8 mouse cellular contexts compared by ENCODE assay signal in the genomic region with DNA sequence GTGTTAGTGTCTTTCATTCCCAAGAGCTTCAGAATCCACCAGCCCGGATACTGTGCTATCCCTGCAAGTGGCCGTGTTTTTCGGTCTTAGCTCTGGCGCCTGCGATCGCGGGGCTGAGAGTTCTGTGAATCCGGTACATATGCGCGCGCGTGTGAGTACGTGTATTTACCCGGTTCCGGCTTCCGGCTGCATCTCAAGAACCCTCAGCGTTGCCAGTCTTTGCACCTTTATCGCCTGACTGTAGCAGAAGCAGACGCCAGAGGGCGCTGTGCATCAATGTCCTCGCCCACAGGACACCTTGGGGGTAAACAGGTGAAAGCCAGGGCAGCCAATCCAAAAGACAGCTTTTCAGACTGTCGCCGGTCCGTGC. TPM values are rescaled to one million over a fixed set of nuclear protein-coding genes. Genes with fewer than 3 reads are reported as not detected.
A peak's percentile ranks its signal among the peaks of the same experiment; 100 is the strongest.
DNase-seq lines count a peak whose midpoint lies in the region; ATAC-seq and TF ChIP-seq lines count a peak whose summit lies in the region.

No protein-coding gene starts in this region.

- no peaks in the 10 kb centered on the region for H3K36me3 ChIP-seq in heart, embryonic 13.5 days
- no peaks in the 10 kb centered on the region for H3K36me3 ChIP-seq in kidney, postnatal 0 days (ENCODE audit: insufficient read depth, low read length)
- no peaks in the 10 kb centered on the region for H3K36me3 ChIP-seq in liver, embryonic 12.5 days
- no peaks in the 10 kb centered on the region for H3K36me3 ChIP-seq in neural tube, embryonic 11.5 days (ENCODE audit: control insufficient read depth, insufficient read depth, low read length)

- peak; percentile 45 for DNase-seq in urinary bladder, postnatal 14 days (ENCODE audit: low spot score)
- no peak for DNase-seq in urinary bladder, postnatal 10 days (ENCODE audit: low spot score)
- peak; percentile 38 for DNase-seq in kidney, postnatal 0 days (ENCODE audit: low spot score)
- peak; percentile 83 for DNase-seq in neural tube, embryonic 11.5 days (ENCODE audit: low spot score)

- H3K4me1 ChIP-seq in cortical plate, adult 2 months (ENCODE audit: control insufficient read depth, insufficient read depth, low read length): peaks cover 3% of the 10 kb centered on the region
- H3K4me1 ChIP-seq in heart, embryonic 13.5 days: peaks cover 30% of the 10 kb centered on the region
- H3K4me1 ChIP-seq in kidney, postnatal 0 days (replicated peaks; ENCODE audit: insufficient read depth, low read length): peaks cover 7% of the 10 kb centered on the region; the same call in 1 of the 2 replicates
- H3K4me1 ChIP-seq in liver, embryonic 12.5 days: peaks cover 8% of the 10 kb centered on the region
- peaks cover 2% of the 10 kb centered on the region for H3K4me1 ChIP-seq in neural tube, embryonic 11.5 days (ENCODE audit: control insufficient read depth, insufficient read depth, low read length)

- peak; percentile 66 for TF ChIP-seq CTCF in cortical plate, adult 2 months (IDR thresholded peaks at IDR 0.05; ENCODE audit: extremely low read depth, insufficient read depth, low read length)
- peak; percentile 78 for TF ChIP-seq CTCF in kidney, postnatal 0 days (IDR thresholded peaks at IDR 0.05; ENCODE audit: low read depth)

- peak overlapping the region; percentile 71 for H3K4me2 ChIP-seq in heart, embryonic 13.5 days
- H3K4me2 ChIP-seq in kidney, postnatal 0 days (ENCODE audit: low read length): peak overlapping the region; percentile 51
- peak overlapping the region; percentile 47 for H3K4me2 ChIP-seq in liver, embryonic 12.5 days
- H3K4me2 ChIP-seq in neural tube, embryonic 11.5 days (ENCODE audit: low read depth): peak overlapping the region; percentile 75

- H3K27ac ChIP-seq in cortical plate, adult 2 months (ENCODE audit: insufficient read depth, low read length): no peak overlapping the region
- no peak overlapping the region for H3K27ac ChIP-seq in heart, embryonic 13.5 days (replicated peaks)
- H3K27ac ChIP-seq in kidney, postnatal 0 days: no peak overlapping the region
- no peak overlapping the region for H3K27ac ChIP-seq in liver, embryonic 12.5 days
- no peak overlapping the region for H3K27ac ChIP-seq in neural tube, embryonic 11.5 days (ENCODE audit: low read depth, low read length)

- no peak overlapping the region for H3K9ac ChIP-seq in heart, embryonic 13.5 days
- no peak overlapping the region for H3K9ac ChIP-seq in kidney, postnatal 0 days (ENCODE audit: low read depth, low read length)
- no peak overlapping the region for H3K9ac ChIP-seq in liver, embryonic 12.5 days
- H3K9ac ChIP-seq in neural tube, embryonic 11.5 days (ENCODE audit: low read length): 0 out of 2 replicates have a peak overlapping the region, but pooled peaks have one; percentile 43

- no peaks in the 10 kb centered on the region for H3K9me3 ChIP-seq in heart, embryonic 13.5 days
- no peaks in the 10 kb centered on the region for H3K9me3 ChIP-seq in kidney, postnatal 0 days (replicated peaks; ENCODE audit: low read length)
- H3K9me3 ChIP-seq in liver, embryonic 12.5 days (replicated peaks): no peaks in the 10 kb centered on the region
- no peaks in the 10 kb centered on the region for H3K9me3 ChIP-seq in neural tube, embryonic 11.5 days (ENCODE audit: control insufficient read depth, low read length)

- no peak for TF ChIP-seq POLR2A in cortical plate, adult 2 months (IDR thresholded peaks at IDR 0.05; ENCODE audit: extremely low read depth, insufficient read depth, low read length)

- ATAC-seq in heart, embryonic 13.5 days (ENCODE audit: extremely low read depth, insufficient number of reproducible peaks, low FRiP score, low TSS enrichment): no peak
- no peak for ATAC-seq in kidney, postnatal 0 days (replicated peaks; ENCODE audit: low FRiP score, low read depth)
- ATAC-seq in liver, embryonic 12.5 days: no peak
- ATAC-seq in neural tube, embryonic 11.5 days (ENCODE audit: insufficient read depth, low FRiP score, low TSS enrichment): peak; percentile 8; the same call in 1 of the 2 replicates
- no peak for ATAC-seq in monocyte, adult 5-6 weeks (replicated peaks; ENCODE audit: insufficient number of reproducible peaks, low FRiP score, low TSS enrichment, poor library complexity, severe bottlenecking)

- H3K4me3 ChIP-seq in cortical plate, adult 2 months (ENCODE audit: insufficient read depth, low read length): peak overlapping the region; percentile 57
- H3K4me3 ChIP-seq in heart, embryonic 13.5 days: peak overlapping the region; percentile 47
- peak overlapping the region; percentile 24 for H3K4me3 ChIP-seq in kidney, postnatal 0 days (replicated peaks; ENCODE audit: low read depth, low read length)
- H3K4me3 ChIP-seq in liver, embryonic 12.5 days: peak overlapping the region; percentile 27
- peak overlapping the region; percentile 40 for H3K4me3 ChIP-seq in neural tube, embryonic 11.5 days (ENCODE audit: low read depth, low read length)

- WGBS in heart, embryonic 13.5 days: 0% methylated on average over 24 of the region's 24 CpGs
- WGBS in kidney, postnatal 0 days: under 1% methylated on average over 24 of the region's 24 CpGs
- WGBS in liver, embryonic 12.5 days (ENCODE audit: insufficient replicate concordance): under 1% methylated on average over 24 of the region's 24 CpGs
- under 1% methylated on average over 24 of the region's 24 CpGs for WGBS in neural tube, embryonic 11.5 days

- H3K27me3 ChIP-seq in heart, embryonic 13.5 days (replicated peaks): peaks cover 96% of the 10 kb centered on the region
- peaks cover 78% of the 10 kb centered on the region for H3K27me3 ChIP-seq in kidney, postnatal 0 days (ENCODE audit: insufficient read depth, low read length)
- H3K27me3 ChIP-seq in liver, embryonic 12.5 days (replicated peaks): peaks cover 93% of the 10 kb centered on the region
- H3K27me3 ChIP-seq in neural tube, embryonic 11.5 days (ENCODE audit: control insufficient read depth, insufficient read depth, low read length): peaks cover 85% of the 10 kb centered on the region

RNA-seq across cellular contexts. Expression of gene Nxph1, which starts 3.1 kb away (rescaled TPM):
- polyA plus RNA-seq in cortical plate, adult 2 months (2012; rRNA removed): 23.7 and 25.7 TPM in 2 replicates
- 0.09 and 0.15 TPM in 2 replicates for polyA plus RNA-seq in heart, embryonic 13.5 days (2015; fragmentation: Nextera tagmentation; extraction: Ambion mirVana)
- polyA plus RNA-seq in kidney, postnatal 0 days (2015; fragmentation: Nextera tagmentation; extraction: Ambion mirVana): 0.06 TPM in 1 of 2 replicates, not detected in the other
- not detected in 2 replicates for polyA plus RNA-seq in liver, embryonic 12.5 days (2016; fragmentation: Nextera tagmentation; extraction: Ambion mirVana)
- polyA plus RNA-seq in neural tube, embryonic 11.5 days (2014; fragmentation: Nextera tagmentation; extraction: Ambion mirVana): 9.4 and 9.7 TPM in 2 replicates
- not detected in 3 replicates for total RNA-seq in monocyte, adult 5-6 weeks (2017)
